Mouse (Mus musculus): ENCODE data around the gene Casq2. TPM values are rescaled to one million over a fixed set of nuclear protein-coding genes. Genes with fewer than 3 reads are reported as not detected.

The Casq2 gene
- not detected for polyA plus RNA-seq (2017; shearing (Covaris generic))

- ATAC-seq, result no peak
These were observed at the start of gene Casq2 for GRCm38 (mm10) chr3:102086283-102086682. TSS of gene Casq2 (plus strand) at chr3:102086415.

GRCm38 (mm10) chr3:102037806-102038205 lies 48.4 kb upstream of the Casq2 start:
- no peak for ATAC-seq

- ATAC-seq, result no peak
These were observed 47.6 kb upstream of the Casq2 start for GRCm38 (mm10) chr3:102038608-102039007.

- ATAC-seq, result no peak
These were observed 44.6 kb upstream of the Casq2 start for GRCm38 (mm10) chr3:102041632-102042031.

GRCm38 (mm10) chr3:102045071-102045470 lies 41.1 kb upstream of the Casq2 start:
- ATAC-seq, result no peak

GRCm38 (mm10) chr3:102047532-102047931 lies 38.7 kb upstream of the Casq2 start:
- no peak for ATAC-seq

- ATAC-seq, result no peak
These were observed 36.8 kb upstream of the Casq2 start for GRCm38 (mm10) chr3:102049207-102050104.

- no peak for ATAC-seq
These were observed 34.2 kb upstream of the Casq2 start for GRCm38 (mm10) chr3:102052036-102052435.

- no peak for ATAC-seq
These were observed 32.9 kb upstream of the Casq2 start for GRCm38 (mm10) chr3:102053293-102053692.

GRCm38 (mm10) chr3:102055878-102056277 lies 30.3 kb upstream of the Casq2 start:
- no peak for ATAC-seq

- ATAC-seq, result no peak
These were observed 26.1 kb upstream of the Casq2 start for GRCm38 (mm10) chr3:102060065-102060464.

GRCm38 (mm10) chr3:102061923-102062670 lies 24.1 kb upstream of the Casq2 start:
- no peak for ATAC-seq

GRCm38 (mm10) chr3:102062671-102063010 lies 23.6 kb upstream of the Casq2 start:
- no peak for ATAC-seq

GRCm38 (mm10) chr3:102063273-102064120 lies 22.7 kb upstream of the Casq2 start:
- no peak for ATAC-seq

- no peak for ATAC-seq
These were observed 21.6 kb upstream of the Casq2 start for GRCm38 (mm10) chr3:102064566-102064965.

- ATAC-seq, result no peak
These were observed 18.9 kb upstream of the Casq2 start for GRCm38 (mm10) chr3:102067306-102067705.

GRCm38 (mm10) chr3:102067861-102068260 lies 18.4 kb upstream of the Casq2 start:
- no peak for ATAC-seq

GRCm38 (mm10) chr3:102069260-102069659 lies 17.0 kb upstream of the Casq2 start:
- no peak for ATAC-seq

GRCm38 (mm10) chr3:102069686-102070085 lies 16.5 kb upstream of the Casq2 start:
- no peak for ATAC-seq

GRCm38 (mm10) chr3:102070360-102070759 lies 15.9 kb upstream of the Casq2 start:
- ATAC-seq, result no peak

GRCm38 (mm10) chr3:102071016-102071415 lies 15.2 kb upstream of the Casq2 start:
- ATAC-seq, result no peak

- ATAC-seq, result no peak
These were observed 6.8 kb upstream of the Casq2 start for GRCm38 (mm10) chr3:102079413-102079812.

- ATAC-seq, result no peak
These were observed 4.4 kb upstream of the Casq2 start for GRCm38 (mm10) chr3:102081862-102082261.
